Mouse (Mus musculus): ENCODE data around the gene Dennd5b. TPM values are rescaled to one million over a fixed set of nuclear protein-coding genes. Genes with fewer than 3 reads are reported as not detected.
"Not testable (repeated sequence)": the region's sequence is repeated elsewhere in the genome, so short reads cannot be mapped to it uniquely, and the experiment has no call there.

The Dennd5b gene
- polyA plus RNA-seq, 1 experiment from 2014 or later: 19.1 TPM

- no peaks in the 10 kb centered on the region for H3K36me3 ChIP-seq
Measured at GRCm38 (mm10) chr6:148955641-148956420, 145.6 kb downstream of the Dennd5b start.

GRCm38 (mm10) chr6:148946881-148947405, 154.5 kb downstream of the Dennd5b start:
- H3K9me3 ChIP-seq (replicated peaks): no peaks in the 10 kb centered on the region
- peak overlapping the region; percentile 69 for H3K4me2 ChIP-seq (replicated peaks)
- no peaks in the 10 kb centered on the region for H3K27me3 ChIP-seq
- H3K27ac ChIP-seq: peak overlapping the region; percentile 90
- ATAC-seq (ENCODE audit: low FRiP score): 0 out of 2 replicates have a peak, but pooled peaks have one; percentile 5
- H3K9ac ChIP-seq: peak overlapping the region; percentile 67; the same call in 1 of the 2 replicates
- H3K36me3 ChIP-seq: no peaks in the 10 kb centered on the region
- H3K4me3 ChIP-seq: peak overlapping the region; percentile 95
- H3K4me1 ChIP-seq: peaks cover 15% of the 10 kb centered on the region
- 32% methylated on average over 11 of the region's 11 CpGs for WGBS

More at GRCm38 (mm10) chr6:148955641-148956420, 145.6 kb downstream of the Dennd5b start:
- Histone ChIP-seq H3K4me2 (replicated peaks) (no peak overlapping the region), H3K9ac (no peak overlapping the region), H3K4me3 (no peak overlapping the region), H3K27ac (no peak overlapping the region), H3K27me3 (no peaks in the 10 kb centered on the region), H3K9me3 (replicated peaks) (no peaks in the 10 kb centered on the region), H3K4me1 (no peaks in the 10 kb centered on the region)
- ATAC-seq (ENCODE audit: low FRiP score): no peak

GRCm38 (mm10) chr6:148946409-148946742, 155.1 kb downstream of the Dennd5b start, which contains the start of gene Sinhcaf:
Gene Sinhcaf (minus strand): TSS chr6:148946467.
- Histone ChIP-seq H3K4me2 (replicated peaks) (peak within 1 kb of the TSS; percentile 69), H3K4me3 (peak within 1 kb of the TSS; percentile 95), H3K9me3 (replicated peaks) (no peaks in the 10 kb centered on the region), H3K27ac (peak within 1 kb of the TSS; percentile 90), H3K27me3 (no peaks in the 10 kb centered on the region), H3K9ac (peak within 1 kb of the TSS; percentile 94), H3K36me3 (no peaks in the 10 kb centered on the region), H3K4me1 (peaks cover 20% of the 10 kb centered on the region)
- 1% methylated on average over 44 of the region's 47 CpGs for WGBS
- ATAC-seq (ENCODE audit: low FRiP score): peak; percentile 84

GRCm38 (mm10) chr6:148945509-148946408, 155.7 kb downstream of the Dennd5b start:
- H3K27me3 ChIP-seq: no peaks in the 10 kb centered on the region
- peak overlapping the region; percentile 94 for H3K9ac ChIP-seq
- H3K4me3 ChIP-seq: peak overlapping the region; percentile 95
- peak; percentile 48 for ATAC-seq (ENCODE audit: low FRiP score)
- WGBS: under 1% methylated on average over 75 of the region's 75 CpGs
- no peaks in the 10 kb centered on the region for H3K9me3 ChIP-seq (replicated peaks)
- H3K4me1 ChIP-seq: peaks cover 20% of the 10 kb centered on the region
- H3K4me2 ChIP-seq (replicated peaks): peak overlapping the region; percentile 69
- H3K27ac ChIP-seq: peak overlapping the region; percentile 90
- no peaks in the 10 kb centered on the region for H3K36me3 ChIP-seq

GRCm38 (mm10) chr6:148944767-148945508, 156.5 kb downstream of the Dennd5b start:
- no peaks in the 10 kb centered on the region for H3K9me3 ChIP-seq (replicated peaks)
- under 1% methylated on average over 86 of the region's 92 CpGs for WGBS
- peak overlapping the region; percentile 69 for H3K4me2 ChIP-seq (replicated peaks)
- H3K36me3 ChIP-seq: no peaks in the 10 kb centered on the region
- ATAC-seq (ENCODE audit: low FRiP score): peak; percentile 79
- no peaks in the 10 kb centered on the region for H3K27me3 ChIP-seq
- peaks cover 20% of the 10 kb centered on the region for H3K4me1 ChIP-seq
- peak overlapping the region; percentile 95 for H3K4me3 ChIP-seq
- H3K9ac ChIP-seq: peak overlapping the region; percentile 94
- peak overlapping the region; percentile 90 for H3K27ac ChIP-seq

- no peaks in the 10 kb centered on the region for H3K36me3 ChIP-seq
- H3K9ac ChIP-seq: peak overlapping the region; percentile 94
- H3K4me2 ChIP-seq (replicated peaks): peak overlapping the region; percentile 69
- H3K4me1 ChIP-seq: peaks cover 20% of the 10 kb centered on the region
- no peaks in the 10 kb centered on the region for H3K27me3 ChIP-seq
- no peak for ATAC-seq (ENCODE audit: low FRiP score)
- H3K27ac ChIP-seq: peak overlapping the region; percentile 90
- H3K9me3 ChIP-seq (replicated peaks): no peaks in the 10 kb centered on the region
- peak overlapping the region; percentile 95 for H3K4me3 ChIP-seq
- WGBS: under 1% methylated on average over 30 of the region's 30 CpGs
Measured at GRCm38 (mm10) chr6:148944344-148944766, 157.1 kb downstream of the Dennd5b start.

GRCm38 (mm10) chr6:148943695-148944094, 157.8 kb downstream of the Dennd5b start:
- Histone ChIP-seq H3K4me1 (peaks cover 20% of the 10 kb centered on the region), H3K27me3 (no peaks in the 10 kb centered on the region), H3K9ac (peak overlapping the region; percentile 94), H3K36me3 (no peaks in the 10 kb centered on the region), H3K9me3 (replicated peaks) (no peaks in the 10 kb centered on the region), H3K27ac (no peak overlapping the region), H3K4me3 (peak overlapping the region; percentile 95), H3K4me2 (replicated peaks) (peak overlapping the region; percentile 69)
- WGBS: 13% methylated on average over 3 of the region's 3 CpGs
- ATAC-seq (ENCODE audit: low FRiP score): no peak

- Histone ChIP-seq H3K27ac (no peak overlapping the region), H3K4me3 (no peak overlapping the region), H3K9ac (no peak overlapping the region), H3K36me3 (no peaks in the 10 kb centered on the region), H3K9me3 (replicated peaks) (no peaks in the 10 kb centered on the region), H3K27me3 (no peaks in the 10 kb centered on the region), H3K4me2 (replicated peaks) (no peak overlapping the region), H3K4me1 (peaks cover 20% of the 10 kb centered on the region)
- 69% methylated on average over 4 of the region's 4 CpGs for WGBS
- no peak for ATAC-seq (ENCODE audit: low FRiP score)
Measured at GRCm38 (mm10) chr6:148942406-148942805, 159.1 kb downstream of the Dennd5b start.

- peaks cover 20% of the 10 kb centered on the region for H3K4me1 ChIP-seq
- no peaks in the 10 kb centered on the region for H3K27me3 ChIP-seq
- peak overlapping the region; percentile 19 for H3K4me2 ChIP-seq (replicated peaks)
- H3K36me3 ChIP-seq: no peaks in the 10 kb centered on the region
- ATAC-seq (ENCODE audit: low FRiP score): no peak
- H3K27ac ChIP-seq: no peak overlapping the region
- no peak overlapping the region for H3K4me3 ChIP-seq
- no peaks in the 10 kb centered on the region for H3K9me3 ChIP-seq (replicated peaks)
- 50% methylated on average over 5 of the region's 5 CpGs for WGBS
- H3K9ac ChIP-seq: no peak overlapping the region
Measured at GRCm38 (mm10) chr6:148941880-148942279, 159.6 kb downstream of the Dennd5b start.

GRCm38 (mm10) chr6:148940383-148940782, 161.1 kb downstream of the Dennd5b start:
- not testable (repeated sequence) for ATAC-seq (ENCODE audit: low FRiP score); H3K36me3 ChIP-seq; H3K4me3 ChIP-seq; H3K9ac ChIP-seq; H3K27ac ChIP-seq; H3K27me3 ChIP-seq; H3K9me3 ChIP-seq (replicated peaks); H3K4me2 ChIP-seq (replicated peaks)
- H3K4me1 ChIP-seq: peaks cover 23% of the 10 kb centered on the region
- 87% methylated on average over 2 of the region's 3 CpGs for WGBS

All from hindbrain, embryonic 12.5 days (tissue).